Mouse (Mus musculus) 416B (cell line): ENCODE measurements at regions not wholly inside any gene's neighbourhood (a gene's known extent, or its start where the extent isn't known, plus 50 kb on each side); places are given as distances from the start of the nearest gene placed in this dataset.

ENCODE experiments used
- DNase-seq: peaks from one replicate; pipeline ENCODE4 v3.0.0; 2011; ENCODE audit warnings: low read depth

- peak; percentile 17 for DNase-seq
Observed at GRCm38 (mm10) chr9:113419801-113420200, 288.3 kb downstream of the Pdcd6ip start.

GRCm38 (mm10) chr9:113417106-113417505, 291.0 kb downstream of the Pdcd6ip start:
- no peak for DNase-seq

GRCm38 (mm10) chr9:113415511-113415931, 292.5 kb downstream of the Pdcd6ip start:
- DNase-seq, result no peak

- DNase-seq, result no peak
Observed at GRCm38 (mm10) chr9:113414690-113415089, 293.4 kb downstream of the Pdcd6ip start.

- no peak for DNase-seq
Observed at GRCm38 (mm10) chr9:113413851-113414250, 294.2 kb downstream of the Pdcd6ip start.

GRCm38 (mm10) chr9:113411638-113412037, 296.4 kb downstream of the Pdcd6ip start:
- no peak for DNase-seq

- no peak for DNase-seq
Observed at GRCm38 (mm10) chr9:113408521-113408920, 299.5 kb downstream of the Pdcd6ip start.

GRCm38 (mm10) chr9:113394320-113394719, 313.7 kb downstream of the Pdcd6ip start:
- DNase-seq, result no peak

- no peak for DNase-seq
Observed at GRCm38 (mm10) chr9:113387356-113387755, 320.7 kb downstream of the Pdcd6ip start.

GRCm38 (mm10) chr9:113381591-113382110, 326.4 kb downstream of the Pdcd6ip start:
- no peak for DNase-seq

GRCm38 (mm10) chr9:113380408-113381129, 327.5 kb downstream of the Pdcd6ip start:
- no peak for DNase-seq

- DNase-seq, result no peak
Observed at GRCm38 (mm10) chr9:113378525-113378924, 329.5 kb downstream of the Pdcd6ip start.

GRCm38 (mm10) chr9:113371718-113372306, 336.2 kb downstream of the Pdcd6ip start:
- no peak for DNase-seq

GRCm38 (mm10) chr9:113347942-113348341, 360.1 kb downstream of the Pdcd6ip start:
- DNase-seq, result no peak

- no peak for DNase-seq
Observed at GRCm38 (mm10) chr9:113346531-113346930, 361.5 kb downstream of the Pdcd6ip start.

GRCm38 (mm10) chr9:113342131-113342530, 365.9 kb downstream of the Pdcd6ip start:
- no peak for DNase-seq

- DNase-seq, result no peak
Observed at GRCm38 (mm10) chr9:113340838-113341237, 367.2 kb downstream of the Pdcd6ip start.

GRCm38 (mm10) chr9:113340036-113340435, 368.0 kb downstream of the Pdcd6ip start:
- DNase-seq, result no peak

- DNase-seq, result no peak
Observed at GRCm38 (mm10) chr9:113324489-113324888, 383.6 kb downstream of the Pdcd6ip start.

GRCm38 (mm10) chr9:113309707-113310574, 398.1 kb downstream of the Pdcd6ip start:
- DNase-seq, result no peak

GRCm38 (mm10) chr9:113305761-113306160, 402.3 kb downstream of the Pdcd6ip start:
- DNase-seq, result no peak

GRCm38 (mm10) chr9:113302429-113302828, 405.6 kb downstream of the Pdcd6ip start:
- DNase-seq, result no peak
